Comparison of ENCODE assay signal across 51 mouse cellular contexts in genomic region chr7:19016042-19016441, GRCm38 (mm10). TPM values are rescaled to one million over a fixed set of nuclear protein-coding genes. Genes with fewer than 3 reads are reported as not detected.
"Had no signal": no experiment of that assay in that cellular context is flagged by ENCODE, and none has a peak within 500 bp of the region (broad histone marks: within the 10 kb centered on the region; RNA-seq: fewer than 3 reads in every experiment).

No protein-coding gene starts in this region.

- H3K27ac ChIP-seq: heart, adult 2 months; heart, embryonic 10.5 days; heart, embryonic 13.5 days; heart, embryonic 15.5 days; hindbrain, embryonic 10.5 days; hindbrain, embryonic 12.5 days; hindbrain, embryonic 13.5 days; hindbrain, embryonic 14.5 days; hindbrain, embryonic 15.5 days; hindbrain, postnatal 0 days; intestine, embryonic 15.5 days; kidney, embryonic 15.5 days; kidney, postnatal 0 days; layer of hippocampus, adult 2 months had no signal

- H3K4me2 ChIP-seq: heart, embryonic 11.5 days; heart, embryonic 12.5 days; heart, embryonic 13.5 days; heart, embryonic 15.5 days; hindbrain, embryonic 12.5 days; hindbrain, embryonic 13.5 days; hindbrain, embryonic 14.5 days; hindbrain, embryonic 15.5 days; intestine, embryonic 15.5 days; kidney, embryonic 15.5 days had no signal

- ATAC-seq: hindbrain, embryonic 16.5 days; hindbrain, postnatal 0 days; inflammation-experienced regulatory T-cells, adult 6 months; intestine, embryonic 15.5 days; intestine, embryonic 16.5 days; intestine, postnatal 0 days had no signal

- H3K4me3 ChIP-seq: heart, adult 2 months; heart, embryonic 10.5 days; heart, embryonic 12.5 days; heart, embryonic 13.5 days; heart, embryonic 15.5 days; hindbrain, embryonic 10.5 days; hindbrain, embryonic 12.5 days; hindbrain, embryonic 13.5 days; hindbrain, embryonic 15.5 days; intestine, embryonic 15.5 days; kidney, embryonic 15.5 days; layer of hippocampus, adult 2 months had no signal

- H3K9me3 ChIP-seq: heart, embryonic 10.5 days; heart, embryonic 12.5 days; heart, embryonic 13.5 days; heart, embryonic 15.5 days; hindbrain, embryonic 12.5 days; hindbrain, embryonic 13.5 days; hindbrain, embryonic 15.5 days; intestine, embryonic 15.5 days; kidney, embryonic 15.5 days had no signal

- H3K9ac ChIP-seq: heart, embryonic 12.5 days; heart, embryonic 13.5 days; heart, embryonic 15.5 days; hindbrain, embryonic 12.5 days; hindbrain, embryonic 13.5 days; hindbrain, embryonic 14.5 days; hindbrain, embryonic 15.5 days; intestine, embryonic 15.5 days; kidney, embryonic 15.5 days had no signal

- DNase-seq: heart, adult 2 months; heart, postnatal 10 days; heart, postnatal 14 days; heart, postnatal 36 days; kidney, adult 11 months; kidney, adult 18-20 months; kidney, adult 2 months; kidney, adult 8-10 months; kidney, adult 9 months; kidney, postnatal 10 days; kidney, postnatal 14 days; kidney, postnatal 25 days; kidney, postnatal 36 days; kidney, postnatal 4 days; layer of hippocampus, adult 9-11 months had no signal

- H3K36me3 ChIP-seq: heart, embryonic 10.5 days; heart, embryonic 12.5 days; heart, embryonic 13.5 days; heart, embryonic 15.5 days; hindbrain, embryonic 10.5 days; hindbrain, embryonic 12.5 days; hindbrain, embryonic 13.5 days; hindbrain, embryonic 15.5 days; intestine, embryonic 15.5 days; kidney, embryonic 15.5 days had no signal

RNA-seq across cellular contexts. Expression of gene Foxa3, which starts 7.3 kb away (rescaled TPM):
- total RNA-seq: heart, adult 2 months; heart, adult 8-10 months; heart, postnatal 10 days; heart, postnatal 14 days; heart, postnatal 25 days; heart, postnatal 36 days; heart, postnatal 4 days; hindbrain, postnatal 0 days; layer of hippocampus, adult 18-20 months; layer of hippocampus, adult 2 months; layer of hippocampus, adult 8-10 months; layer of hippocampus, postnatal 10 days; layer of hippocampus, postnatal 14 days; layer of hippocampus, postnatal 25 days had no signal
- polyA plus RNA-seq: heart, embryonic 14.5 days; heart, postnatal 0 days; hindbrain, embryonic 10.5 days; hindbrain, embryonic 11.5 days; hindbrain, embryonic 13.5 days; hindbrain, embryonic 14.5 days; hindbrain, embryonic 15.5 days; hindbrain, embryonic 16.5 days; hindbrain, postnatal 0 days; inflammation-experienced regulatory T-cells, adult 6 months; kidney, embryonic 14.5 days had no signal

RNA-seq across cellular contexts. Expression of gene Nanos2, which starts 28.8 kb away (rescaled TPM):
- total RNA-seq: heart, adult 2 months; heart, adult 8-10 months; heart, postnatal 10 days; heart, postnatal 14 days; heart, postnatal 25 days; heart, postnatal 36 days; hematopoietic stem cell, adult 5-6 weeks had no signal
- polyA plus RNA-seq: heart, embryonic 10.5 days; heart, embryonic 11.5 days; heart, embryonic 12.5 days; heart, embryonic 13.5 days; heart, embryonic 14.5 days; heart, embryonic 15.5 days; heart, embryonic 16.5 days; heart, postnatal 0 days; hindbrain, embryonic 11.5 days; inflammation-experienced regulatory T-cells, adult 6 months; intestine, embryonic 14.5 days; intestine, embryonic 15.5 days; intestine, embryonic 16.5 days; intestine, postnatal 0 days; kidney, adult 2 months; kidney, embryonic 14.5 days; kidney, embryonic 15.5 days; kidney, embryonic 16.5 days; large intestine, adult 2 months had no signal
